Mouse (Mus musculus) heart, postnatal 25 days (tissue): ENCODE results near the gene Dpm3. TPM values are rescaled to one million over a fixed set of nuclear protein-coding genes. Genes with fewer than 3 reads are reported as not detected.
A peak's percentile ranks its signal among the peaks of the same experiment; 100 is the strongest.

Experiments used
- DNase-seq: peaks from one replicate; pipeline ENCODE4 v3.0.0; 2022; ENCODE audit warnings: low spot score
- intact Hi-C: fragments of 180-260 bp; cut with DNase I; formaldehyde crosslinking; loops from one replicate; pipeline ENCODE4 v1.15.1; 2025
- total RNA-seq, 2 experiments: library from RNA; stranded (reverse); gene quantifications; 2 replicates each; pipeline ENCODE4 v1.2.3; 2021

Gene Dpm3
- total RNA-seq, 2 experiments from 2014 or later, result 51.7 to 53.9 TPM

- intact Hi-C loops, result no loop called here
- no peak for DNase-seq
Measured at GRCm38 (mm10) chr3:89254994-89255393, 4.2 kb upstream of the Dpm3 start.

- DNase-seq, result no peak
- intact Hi-C loops, result no loop called here
Measured at GRCm38 (mm10) chr3:89256177-89256576, 3.0 kb upstream of the Dpm3 start.

- intact Hi-C loops, result no loop called here
- DNase-seq, result no peak
Measured at GRCm38 (mm10) chr3:89260211-89260610, 1.1 kb downstream of the Dpm3 start.

- no peak for DNase-seq
- intact Hi-C loops, result no loop called here
Measured at GRCm38 (mm10) chr3:89262417-89262816, 3.3 kb downstream of the Dpm3 start.

GRCm38 (mm10) chr3:89266439-89266893 lies 7.3 kb downstream of the Dpm3 start:
- intact Hi-C loops, result loop anchor here (2.0 kb wide), 1 partner anchor 16 kb away; no protein-coding TSS in a partner anchor
- no peak for DNase-seq

GRCm38 (mm10) chr3:89268916-89269315 lies 9.8 kb downstream of the Dpm3 start:
- no peak for DNase-seq
- intact Hi-C loops, result no loop called here

GRCm38 (mm10) chr3:89270051-89270755 lies 11.0 kb downstream of the Dpm3 start, which contains the start of gene Slc50a1:
Gene Slc50a1, minus strand, starts transcription at chr3:89270570.
- intact Hi-C loops, result no loop called here
- DNase-seq, result peak; percentile 77

GRCm38 (mm10) chr3:89270891-89271290 lies 11.7 kb downstream of the Dpm3 start:
- DNase-seq, result no peak
- intact Hi-C loops, result no loop called here

GRCm38 (mm10) chr3:89271760-89272159 lies 12.6 kb downstream of the Dpm3 start:
- DNase-seq, result no peak
- intact Hi-C loops, result no loop called here

GRCm38 (mm10) chr3:89276061-89276460 lies 16.9 kb downstream of the Dpm3 start:
- intact Hi-C loops, result no loop called here

GRCm38 (mm10) chr3:89277281-89278021 lies 18.3 kb downstream of the Dpm3 start:
- intact Hi-C loops, result no loop called here
- DNase-seq, result no peak

More at GRCm38 (mm10) chr3:89276061-89276460, 16.9 kb downstream of the Dpm3 start:
- DNase-seq, result no peak

GRCm38 (mm10) chr3:89278107-89278506 lies 18.9 kb downstream of the Dpm3 start:
- DNase-seq, result peak; percentile 67
- intact Hi-C loops, result no loop called here

GRCm38 (mm10) chr3:89278643-89279042 lies 19.5 kb downstream of the Dpm3 start:
- intact Hi-C loops, result no loop called here
- no peak for DNase-seq

GRCm38 (mm10) chr3:89279153-89279890 lies 20.2 kb downstream of the Dpm3 start:
- intact Hi-C loops, result no loop called here

GRCm38 (mm10) chr3:89280050-89280605 lies 21.0 kb downstream of the Dpm3 start:
- intact Hi-C loops, result no loop called here

More at GRCm38 (mm10) chr3:89279153-89279890, 20.2 kb downstream of the Dpm3 start:
- peak; percentile 81 for DNase-seq

GRCm38 (mm10) chr3:89280606-89281511 lies 21.7 kb downstream of the Dpm3 start, which contains the start of gene Efna1:
Gene Efna1, minus strand, starts transcription at chr3:89281142.
- peak; percentile 65 for DNase-seq
- intact Hi-C loops, result no loop called here

More at GRCm38 (mm10) chr3:89280050-89280605, 21.0 kb downstream of the Dpm3 start:
- no peak for DNase-seq

- DNase-seq, result peak; percentile 74
- intact Hi-C loops, result loop anchor here (1.0 kb wide), 1 partner anchor 31 kb away; no protein-coding TSS in a partner anchor
Measured at GRCm38 (mm10) chr3:89281579-89282290, 22.6 kb downstream of the Dpm3 start.

- intact Hi-C loops, result loop anchor here (1.0 kb wide), 1 partner anchor 32 kb away; no protein-coding TSS in a partner anchor
- no peak for DNase-seq
Measured at GRCm38 (mm10) chr3:89282291-89282643, 23.1 kb downstream of the Dpm3 start.
